7 mouse cellular contexts compared by ENCODE assay signal in genomic region chr8:46208354-46208753, GRCm38 (mm10). TPM values are rescaled to one million over a fixed set of nuclear protein-coding genes. Genes with fewer than 3 reads are reported as not detected.
DNase-seq lines count a peak whose midpoint lies in the region; ATAC-seq lines count a peak whose summit lies in the region.

No protein-coding gene starts in this region.

- no peak for DNase-seq in neural tube, embryonic 11.5 days (ENCODE audit: low spot score)
- no peak for DNase-seq in neural tube, embryonic 10.5 days (ENCODE audit: extremely low spot score, low spot score)
- DNase-seq in left cerebral cortex, postnatal 14 days (ENCODE audit: low spot score in 2 of 2) = peak; percentile 64 to 66
- peak; percentile 62 for DNase-seq in right cerebral cortex, postnatal 14 days

- 0 out of 2 replicates have a peak overlapping the region, but pooled peaks have one; percentile 4 for H3K4me3 ChIP-seq in neural tube, embryonic 11.5 days (ENCODE audit: low read depth, low read length)
- H3K4me3 ChIP-seq in embryonic facial prominence, embryonic 13.5 days = peak overlapping the region; percentile 74
- peak overlapping the region; percentile 87 to 95 for H3K4me3 ChIP-seq in heart, embryonic 14.5 days (ENCODE audit: control insufficient read depth in 1 of 2, insufficient read depth in 1 of 2, low read depth in 1 of 2, low read length in 2 of 2)

- no peaks in the 10 kb centered on the region for H3K9me3 ChIP-seq in neural tube, embryonic 11.5 days (ENCODE audit: control insufficient read depth, low read length)
- no peaks in the 10 kb centered on the region for H3K9me3 ChIP-seq in embryonic facial prominence, embryonic 13.5 days
- no peaks in the 10 kb centered on the region for H3K9me3 ChIP-seq in heart, embryonic 14.5 days (ENCODE audit: control insufficient read depth, low read length)

- ATAC-seq in neural tube, embryonic 11.5 days (ENCODE audit: insufficient read depth, low FRiP score, low TSS enrichment) = no peak
- no peak for ATAC-seq in embryonic facial prominence, embryonic 13.5 days (ENCODE audit: insufficient number of reproducible peaks, insufficient read depth, low FRiP score, low TSS enrichment, low read depth)
- 0 out of 2 replicates have a peak, but pooled peaks have one; percentile 7 for ATAC-seq in heart, embryonic 14.5 days (ENCODE audit: insufficient number of reproducible peaks, insufficient read depth, low FRiP score, low read depth)
- no peak for ATAC-seq in CD4-positive, CD25-positive, alpha-beta regulatory T cell, adult 4 months

- H3K4me1 ChIP-seq in neural tube, embryonic 11.5 days (ENCODE audit: control insufficient read depth, insufficient read depth, low read length) = peaks cover 16% of the 10 kb centered on the region
- peaks cover 63% of the 10 kb centered on the region for H3K4me1 ChIP-seq in embryonic facial prominence, embryonic 13.5 days
- peaks cover 14 to 48% of the 10 kb centered on the region in 2 experiments for H3K4me1 ChIP-seq in heart, embryonic 14.5 days (ENCODE audit: control insufficient read depth in 2 of 2, insufficient read depth in 2 of 2, low read length in 2 of 2)

- H3K27ac ChIP-seq in neural tube, embryonic 11.5 days (ENCODE audit: low read depth, low read length) = no peak overlapping the region
- peak overlapping the region; percentile 28; the same call in 1 of the 2 replicates for H3K27ac ChIP-seq in embryonic facial prominence, embryonic 13.5 days
- H3K27ac ChIP-seq in heart, embryonic 14.5 days (replicated peaks in 1 of 2; ENCODE audit: control insufficient read depth in 1 of 2, insufficient read depth in 1 of 2, low read depth in 2 of 2, low read length in 2 of 2) = peak overlapping the region; percentile 51 to 100

- 95% methylated on average over 12 of the region's 12 CpGs for WGBS in neural tube, embryonic 11.5 days
- 60% methylated on average over 12 of the region's 12 CpGs for WGBS in embryonic facial prominence, embryonic 13.5 days
- WGBS in heart, embryonic 14.5 days = 18% methylated on average over 12 of the region's 12 CpGs

- intact Hi-C loops in left cerebral cortex, postnatal 14 days (cut with DNase I) = no loop called here

- H3K4me2 ChIP-seq in neural tube, embryonic 11.5 days (ENCODE audit: low read depth) = no peak overlapping the region
- peak overlapping the region; percentile 84 for H3K4me2 ChIP-seq in embryonic facial prominence, embryonic 13.5 days
- H3K4me2 ChIP-seq in heart, embryonic 14.5 days (ENCODE audit: low read length) = peak overlapping the region; percentile 73

- H3K36me3 ChIP-seq in neural tube, embryonic 11.5 days (ENCODE audit: control insufficient read depth, insufficient read depth, low read length) = peaks cover 15% of the 10 kb centered on the region
- H3K36me3 ChIP-seq in embryonic facial prominence, embryonic 13.5 days = peaks cover 54% of the 10 kb centered on the region
- peaks cover 64% of the 10 kb centered on the region for H3K36me3 ChIP-seq in heart, embryonic 14.5 days (ENCODE audit: control insufficient read depth, insufficient read depth, low read length)

- H3K27me3 ChIP-seq in neural tube, embryonic 11.5 days (ENCODE audit: control insufficient read depth, insufficient read depth, low read length) = no peaks in the 10 kb centered on the region
- no peaks in the 10 kb centered on the region for H3K27me3 ChIP-seq in embryonic facial prominence, embryonic 13.5 days
- H3K27me3 ChIP-seq in heart, embryonic 14.5 days (ENCODE audit: control insufficient read depth, insufficient read depth, low read length) = no peaks in the 10 kb centered on the region

- peak overlapping the region; percentile 26; the same call in 1 of the 2 replicates for H3K9ac ChIP-seq in neural tube, embryonic 11.5 days (ENCODE audit: low read length)
- peak overlapping the region; percentile 95 for H3K9ac ChIP-seq in embryonic facial prominence, embryonic 13.5 days
- H3K9ac ChIP-seq in heart, embryonic 14.5 days (ENCODE audit: low read length) = peak overlapping the region; percentile 98

RNA-seq across cellular contexts. Expression of gene Slc25a4, which starts 2.7 kb away (rescaled TPM):
- 539 and 548 TPM in 2 replicates for polyA plus RNA-seq in neural tube, embryonic 11.5 days (2014; fragmentation: Nextera tagmentation; extraction: Ambion mirVana)
- polyA plus RNA-seq in embryonic facial prominence, embryonic 13.5 days (2015; fragmentation: Nextera tagmentation; extraction: Ambion mirVana) = 540 and 549 TPM in 2 replicates
- polyA plus RNA-seq in heart, embryonic 14.5 days (2014; fragmentation: Nextera tagmentation; extraction: Ambion mirVana) = 2,296 and 2,316 TPM in 2 replicates
- 100 to 1,000 TPM; 661 to 678 TPM for total RNA-seq in left cerebral cortex, postnatal 14 days (2021)
- 100 to 1,000 TPM; 140 to 213 TPM for polyA plus RNA-seq in CD4-positive, CD25-positive, alpha-beta regulatory T cell, adult 4 months (2017; shearing (Covaris generic))

RNA-seq across cellular contexts. Expression of gene Snx25, which starts 56.4 kb away (rescaled TPM):
- polyA plus RNA-seq in neural tube, embryonic 11.5 days (2014; fragmentation: Nextera tagmentation; extraction: Ambion mirVana) = 6.5 and 8.5 TPM in 2 replicates
- 7.8 and 8.3 TPM in 2 replicates for polyA plus RNA-seq in embryonic facial prominence, embryonic 13.5 days (2015; fragmentation: Nextera tagmentation; extraction: Ambion mirVana)
- polyA plus RNA-seq in heart, embryonic 14.5 days (2014; fragmentation: Nextera tagmentation; extraction: Ambion mirVana) = 6.8 and 8.8 TPM in 2 replicates
- total RNA-seq in left cerebral cortex, postnatal 14 days (2021) = 10 to 100 TPM; 38.1 to 42.3 TPM
- polyA plus RNA-seq in CD4-positive, CD25-positive, alpha-beta regulatory T cell, adult 4 months (2017; shearing (Covaris generic)) = 1 to 10 TPM; 6.0 to 7.5 TPM

RNA-seq across cellular contexts. Expression of gene Cfap97, which starts 56.8 kb away (rescaled TPM):
- 20.1 and 22.1 TPM in 2 replicates for polyA plus RNA-seq in neural tube, embryonic 11.5 days (2014; fragmentation: Nextera tagmentation; extraction: Ambion mirVana)
- polyA plus RNA-seq in embryonic facial prominence, embryonic 13.5 days (2015; fragmentation: Nextera tagmentation; extraction: Ambion mirVana) = 36.1 and 39.5 TPM in 2 replicates
- polyA plus RNA-seq in heart, embryonic 14.5 days (2014; fragmentation: Nextera tagmentation; extraction: Ambion mirVana) = 19.5 and 21.8 TPM in 2 replicates
- total RNA-seq in left cerebral cortex, postnatal 14 days (2021) = 10 to 100 TPM; 17.1 to 17.9 TPM
- polyA plus RNA-seq in CD4-positive, CD25-positive, alpha-beta regulatory T cell, adult 4 months (2017; shearing (Covaris generic)) = 10 to 100 TPM; 28.6 to 35.0 TPM

Comparison
In these comparisons a context has a peak if more than half of its experiments do, and no peak if none do; other contexts are left out.
1. DNase-seq: peak in left cerebral cortex, postnatal 14 days (2 of 2) and right cerebral cortex, postnatal 14 days (single experiment); none in neural tube, embryonic 11.5 days (single experiment) and neural tube, embryonic 10.5 days (single experiment).
2. H3K4me3 ChIP-seq: peak in every context shown above with its lines; median percentile 91 in heart, embryonic 14.5 days; 74 in embryonic facial prominence, embryonic 13.5 days; 4 in neural tube, embryonic 11.5 days.
3. H3K9ac ChIP-seq: peak in every context shown above with its lines; median percentile 98 in heart, embryonic 14.5 days; 95 in embryonic facial prominence, embryonic 13.5 days; 26 in neural tube, embryonic 11.5 days.